Mouse (Mus musculus) right cerebral cortex, adult 2 months (tissue): ENCODE results near the gene Exoc4.
A peak's percentile ranks its signal among the peaks of the same experiment; 100 is the strongest.

ENCODE experiments used
- DNase-seq, 2 experiments: peaks; one replicate each; pipeline ENCODE4 v3.0.0; 2021 to 2022; ENCODE audit warnings: low spot score in 2 of 2

The Exoc4 gene

DNA sequence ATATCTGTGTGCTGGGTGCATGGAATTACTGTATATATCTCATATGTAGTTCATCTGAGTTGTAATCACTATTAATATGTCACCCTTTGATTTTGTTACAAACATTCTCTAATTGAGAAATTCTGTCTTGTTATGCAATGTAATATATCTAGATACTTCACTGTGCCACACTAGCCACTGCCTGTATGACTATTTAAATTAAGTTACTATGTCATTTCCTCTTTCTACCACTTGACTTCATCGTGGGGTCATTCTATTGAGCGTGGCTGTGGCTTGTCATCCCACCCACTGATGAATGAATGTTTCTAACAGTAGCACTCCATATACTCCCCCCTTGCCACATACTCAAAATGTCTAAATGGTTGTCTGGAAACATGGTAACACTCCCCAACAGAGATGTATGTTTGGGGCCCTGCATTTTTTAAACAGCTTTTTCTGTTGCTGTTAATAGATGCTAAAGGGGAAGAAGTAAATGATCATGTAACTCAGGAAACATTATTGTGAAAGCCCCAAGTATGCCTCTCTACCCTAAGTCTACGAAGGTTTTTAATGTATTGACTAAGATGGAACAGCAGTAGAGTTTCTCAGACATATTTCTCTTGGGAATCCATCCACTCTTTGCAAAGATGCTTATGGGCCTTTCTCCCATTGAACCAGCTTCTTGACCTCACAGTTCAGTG is 618.2 kb downstream of the Exoc4 start:
- no peak for DNase-seq

DNA sequence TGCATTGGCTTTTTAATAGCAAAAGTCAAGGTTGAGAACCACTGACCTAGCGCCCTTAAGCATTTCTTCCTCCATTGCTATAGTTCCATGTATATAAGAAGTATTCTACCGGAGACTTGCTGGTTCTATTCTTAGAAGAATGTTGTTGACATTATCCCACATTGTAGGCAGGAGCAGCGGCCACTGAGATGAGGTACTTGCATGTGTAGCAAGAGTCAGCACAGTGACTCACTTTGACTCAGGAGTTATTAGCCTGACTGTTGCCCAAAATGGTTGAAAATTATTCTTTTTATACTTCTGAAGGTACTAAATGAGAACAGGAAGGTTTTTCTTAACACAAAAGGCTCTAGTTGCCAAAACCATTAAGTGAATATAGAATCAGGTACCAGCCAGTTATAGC is 620.4 kb downstream of the Exoc4 start:
- DNase-seq, result no peak

DNA sequence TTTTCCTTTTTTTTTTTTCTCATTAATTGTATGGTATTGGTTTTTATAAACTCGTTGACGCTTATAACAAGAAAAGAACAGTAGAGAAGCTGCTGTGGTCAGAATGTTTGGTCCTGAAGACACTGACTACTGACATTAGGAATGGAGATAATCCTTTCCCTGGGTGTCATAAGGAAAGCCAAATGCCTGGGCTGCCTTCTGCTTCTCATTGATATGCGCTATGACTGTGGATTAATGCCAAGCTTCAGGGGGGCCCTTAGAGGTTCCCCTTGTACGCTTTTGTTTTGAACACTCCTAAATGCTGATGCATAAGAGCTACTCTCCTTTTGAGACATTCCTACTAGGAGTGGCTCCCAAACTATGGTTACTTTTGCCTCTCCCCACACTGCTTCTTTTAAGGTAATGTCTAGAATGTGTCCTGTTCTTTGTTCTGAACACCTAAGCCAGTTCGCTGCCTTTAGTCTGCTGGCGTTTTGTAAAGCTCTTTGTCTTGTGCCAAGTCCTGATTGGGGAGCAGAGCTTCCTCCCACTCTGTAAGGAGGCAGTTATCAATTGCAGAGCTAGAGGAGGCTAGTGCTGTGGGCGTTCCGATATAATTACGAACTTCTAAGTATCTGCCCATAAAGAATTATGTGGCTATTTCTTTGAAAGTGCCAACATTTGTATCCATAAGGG is 621.7 kb downstream of the Exoc4 start:
- DNase-seq, result no peak

DNA sequence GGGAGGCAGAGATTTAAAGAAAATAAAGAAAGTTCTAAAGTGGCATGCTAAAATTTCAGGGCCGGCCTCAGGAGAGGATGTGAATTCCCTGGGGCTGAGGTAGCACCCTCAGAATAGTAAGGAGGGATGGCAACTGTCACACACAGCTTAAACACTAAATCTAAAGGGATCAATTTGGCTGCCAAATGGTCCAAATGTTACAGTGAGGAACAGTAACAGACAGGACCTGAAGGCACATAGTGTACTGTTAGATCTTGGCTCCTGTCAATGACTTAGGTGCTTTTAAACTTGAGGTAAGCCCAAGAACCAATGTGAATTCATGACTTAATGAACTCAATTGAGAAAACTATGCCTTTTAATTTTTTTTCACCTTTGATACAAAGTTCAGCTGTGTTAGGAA is 622.4 kb downstream of the Exoc4 start:
- DNase-seq, result no peak

DNA sequence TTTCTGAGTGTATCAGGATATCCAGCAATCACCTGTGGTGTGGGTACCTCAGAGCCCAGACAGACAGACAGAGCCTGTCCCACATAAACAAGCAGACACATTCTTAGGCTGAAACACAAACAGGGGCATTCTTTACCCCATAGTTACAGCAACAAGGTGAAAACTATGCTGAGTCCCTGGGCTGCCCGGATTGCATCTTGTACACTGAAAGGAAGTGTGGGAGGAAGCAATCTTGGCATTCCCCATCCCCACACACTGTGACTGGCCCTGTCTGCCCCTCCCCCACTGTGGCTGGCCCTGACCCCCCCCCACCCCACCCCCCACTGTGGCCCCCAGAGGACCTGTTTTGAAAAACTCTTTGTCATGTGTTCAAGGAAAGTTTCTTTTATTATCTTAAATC is 623.3 kb downstream of the Exoc4 start:
- no peak for DNase-seq

DNA sequence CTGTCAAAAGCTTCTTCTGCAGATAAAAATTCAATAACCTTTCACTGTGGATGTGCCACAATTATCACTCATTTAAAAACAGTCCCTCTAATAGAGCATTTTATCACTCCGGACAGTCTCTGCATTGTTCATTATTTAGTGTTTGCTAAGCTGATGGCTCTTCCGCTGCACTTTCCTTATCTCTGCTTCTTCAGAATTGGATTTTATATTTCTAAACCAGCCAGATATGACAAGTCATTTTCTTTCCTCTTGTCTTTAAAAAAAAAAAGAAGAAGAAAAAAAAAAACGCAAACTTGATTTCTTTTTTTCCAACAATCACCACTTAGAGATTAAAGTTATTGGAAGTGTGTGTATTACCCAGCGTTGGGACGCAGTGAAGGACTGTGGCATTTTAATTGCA is 624.1 kb downstream of the Exoc4 start:
- no peak for DNase-seq

DNA sequence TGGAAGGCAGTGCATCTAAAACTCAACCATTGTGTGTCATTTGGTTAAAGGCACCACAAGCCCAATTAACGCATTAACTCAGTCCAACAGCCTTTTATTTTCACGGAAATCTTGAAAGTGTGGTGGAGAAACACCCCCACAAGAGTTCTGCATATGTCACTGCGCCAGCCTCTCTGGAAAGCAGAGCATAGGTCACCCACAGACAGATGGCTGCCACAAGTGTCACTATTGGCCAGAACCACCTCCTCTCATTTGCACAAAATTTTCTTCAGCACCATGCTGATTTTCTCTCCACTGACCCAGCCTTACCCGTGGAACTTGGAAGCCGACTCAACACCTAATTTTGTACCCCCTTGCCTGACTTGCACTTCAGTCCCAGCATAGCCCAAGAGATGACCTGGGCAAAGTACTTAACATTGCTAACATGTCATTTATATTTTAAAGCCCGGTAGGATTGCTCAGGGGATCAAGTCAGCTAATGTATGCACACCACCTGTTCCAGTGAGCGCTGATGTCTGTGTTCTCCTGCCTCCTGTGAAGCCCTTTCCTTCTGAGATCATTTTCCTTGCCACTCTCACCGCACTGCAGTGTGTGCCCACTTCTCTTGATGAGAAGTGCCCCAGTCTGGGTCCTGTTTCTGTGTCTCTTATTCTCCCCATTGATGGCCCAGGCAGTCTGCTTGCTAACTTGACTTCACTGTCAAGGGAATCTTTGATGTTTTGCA is 625.6 kb downstream of the Exoc4 start:
- peak in 1 of 2 experiments; percentile 33 for DNase-seq

DNA sequence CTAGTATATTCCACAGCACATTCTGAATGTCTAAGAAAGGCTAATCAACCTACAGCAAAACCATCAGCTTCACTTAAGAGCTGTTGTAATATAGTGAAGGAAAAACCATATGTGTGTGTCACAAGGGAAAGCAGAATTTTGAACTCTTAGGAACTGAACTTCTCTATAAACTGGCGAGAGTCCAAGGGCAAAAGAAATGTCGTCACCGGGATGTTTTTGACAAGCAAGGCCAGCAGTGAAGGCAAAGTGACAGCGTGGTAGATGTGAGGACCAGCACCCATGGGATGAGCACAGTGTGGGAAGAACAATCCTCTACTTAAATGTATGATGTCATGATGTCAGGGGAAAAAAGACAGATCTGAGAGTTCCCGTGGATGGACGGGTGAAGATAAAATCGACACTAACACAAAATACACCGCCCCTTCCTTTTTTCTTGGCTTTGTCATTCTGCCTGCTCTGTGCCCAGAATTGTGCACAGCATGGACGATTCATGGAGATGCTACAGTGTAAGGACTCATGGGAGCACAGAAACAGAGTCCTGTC is 635.3 kb downstream of the Exoc4 start:
- DNase-seq, result no peak

DNA sequence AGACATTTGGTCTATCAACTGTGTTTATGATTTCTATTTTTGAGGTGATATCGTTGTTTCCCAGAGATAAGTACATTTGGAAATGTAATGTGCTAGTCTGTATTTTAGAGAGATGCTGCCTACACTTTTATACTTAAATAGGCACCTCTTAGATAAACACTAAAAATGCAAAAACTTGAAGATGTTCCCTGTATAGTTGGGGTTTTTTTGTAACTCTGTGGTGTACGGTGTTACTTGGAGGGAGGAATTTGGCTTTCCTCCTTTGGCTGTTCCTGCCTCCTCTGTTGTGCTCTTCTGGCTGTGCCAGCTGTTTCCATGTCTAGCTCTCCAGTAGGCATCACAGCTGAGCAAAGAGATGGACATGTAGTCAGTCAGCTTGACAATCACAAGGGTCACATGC is 638.1 kb downstream of the Exoc4 start:
- peak in 1 of 2 experiments; percentile 7 for DNase-seq

DNA sequence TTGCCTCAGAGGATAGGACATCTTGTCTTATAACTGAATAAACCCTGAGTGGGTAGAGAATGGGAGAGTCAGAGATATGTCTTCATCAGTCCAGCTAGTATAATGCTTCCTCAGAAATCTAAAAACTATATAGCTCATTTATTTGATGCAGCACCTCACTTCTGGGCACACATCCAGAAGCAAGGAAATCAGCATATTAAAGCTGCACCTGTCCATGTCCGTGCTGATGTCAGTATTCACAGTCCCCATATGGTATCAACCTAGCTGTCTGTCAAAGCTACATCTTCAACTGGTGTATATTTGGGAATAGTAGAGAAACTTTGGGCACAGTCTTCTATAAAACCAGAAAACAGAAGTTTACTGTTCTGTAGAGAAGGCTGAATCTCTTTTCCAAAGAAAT is 642.0 kb downstream of the Exoc4 start:
- no peak for DNase-seq

DNA sequence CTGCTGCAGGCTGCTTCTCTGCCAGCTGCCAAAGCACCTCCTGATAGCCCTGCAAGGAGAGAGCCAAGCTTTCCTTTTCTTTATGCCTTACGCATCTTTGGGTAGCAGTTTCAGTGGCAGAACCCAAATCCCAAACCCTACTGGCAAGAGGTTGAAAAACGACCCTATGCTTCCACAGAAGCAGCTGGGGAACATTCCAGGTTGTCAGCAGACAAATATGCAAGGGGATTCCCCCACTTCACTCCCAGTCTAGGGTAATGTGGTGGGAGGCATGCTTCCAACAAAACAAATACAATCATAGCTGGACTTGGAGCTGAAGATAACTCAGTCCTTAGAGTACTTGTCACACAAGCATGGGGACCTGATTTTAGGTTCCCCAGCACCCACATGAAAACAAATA is 643.3 kb downstream of the Exoc4 start:
- DNase-seq, result no peak

DNA sequence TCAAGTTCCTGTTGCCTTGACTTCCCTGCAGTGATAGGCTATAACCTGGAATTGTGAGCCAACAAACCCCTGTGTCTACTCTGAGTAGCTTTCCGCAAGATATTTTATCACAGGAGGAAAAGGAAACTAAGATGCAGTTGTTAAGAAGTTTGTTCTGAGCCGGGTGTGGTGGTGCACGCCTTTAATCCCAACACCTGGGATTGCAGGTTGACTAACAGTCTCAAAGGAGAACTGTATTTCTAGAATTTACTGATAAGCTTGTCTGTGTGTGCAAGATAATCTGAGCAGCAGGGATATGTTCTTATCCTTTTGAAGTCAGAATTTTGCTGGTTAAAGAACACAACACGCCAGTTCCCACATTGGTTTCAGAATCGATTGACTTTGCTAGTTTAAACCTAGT is 651.1 kb downstream of the Exoc4 start:
- no peak for DNase-seq

DNA sequence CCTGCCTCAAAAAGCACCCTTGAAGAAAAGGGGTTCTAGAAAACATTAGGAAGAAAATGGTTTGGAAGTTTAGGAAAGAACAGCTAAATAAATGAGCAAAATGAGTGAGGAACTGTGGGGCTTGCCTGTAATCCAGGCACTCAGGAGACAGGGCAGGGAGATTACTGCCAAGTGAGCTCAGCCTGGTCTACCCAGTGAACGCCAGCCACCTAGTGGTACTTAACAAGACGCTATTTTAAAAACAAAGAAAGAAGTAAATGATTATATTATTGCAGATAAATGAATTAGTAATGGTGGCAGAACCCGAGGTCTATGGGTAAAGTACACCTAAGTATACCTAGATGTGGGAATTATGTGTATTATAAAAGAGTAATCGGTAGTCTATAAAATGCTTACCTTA is 651.7 kb downstream of the Exoc4 start:
- DNase-seq, result no peak

DNA sequence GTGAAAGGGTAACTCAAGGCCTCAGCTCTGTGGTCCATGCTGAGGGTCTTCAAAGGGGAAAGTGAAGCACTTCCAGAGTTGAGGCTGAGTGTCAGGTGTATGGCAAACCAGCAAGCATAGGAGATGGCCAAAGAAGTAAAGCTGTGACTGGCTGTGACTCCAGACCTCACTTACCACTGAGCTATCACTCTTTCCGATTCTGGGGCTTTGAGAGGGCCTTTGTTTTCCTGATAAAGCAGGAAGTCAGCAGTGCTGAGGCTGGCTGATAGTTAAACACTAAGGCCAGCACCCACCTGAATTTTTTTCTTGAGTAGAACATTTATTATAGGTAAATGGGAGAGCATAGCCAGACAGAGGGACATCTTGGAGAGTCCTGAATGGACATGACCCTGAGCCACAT is 656.2 kb downstream of the Exoc4 start:
- no peak for DNase-seq

DNA sequence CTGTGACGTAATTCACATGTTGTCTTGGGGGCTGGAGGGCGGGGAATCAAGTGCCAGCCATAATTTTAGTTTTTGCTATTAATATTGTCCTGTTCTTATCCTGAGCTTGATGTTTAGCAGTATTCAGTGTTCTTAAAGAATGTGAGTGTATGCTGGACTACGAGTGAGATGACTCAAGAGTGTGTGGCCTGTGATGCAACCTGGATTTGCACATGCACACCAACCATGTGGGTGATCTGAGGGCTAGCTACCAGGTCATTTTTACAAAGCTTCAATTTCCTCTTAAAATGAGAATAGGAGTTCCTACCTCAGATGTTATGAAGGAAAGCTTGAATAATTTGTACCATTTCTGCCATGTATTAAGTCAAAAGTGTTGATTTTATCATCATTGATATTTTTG is 661.8 kb downstream of the Exoc4 start:
- no peak for DNase-seq

DNA sequence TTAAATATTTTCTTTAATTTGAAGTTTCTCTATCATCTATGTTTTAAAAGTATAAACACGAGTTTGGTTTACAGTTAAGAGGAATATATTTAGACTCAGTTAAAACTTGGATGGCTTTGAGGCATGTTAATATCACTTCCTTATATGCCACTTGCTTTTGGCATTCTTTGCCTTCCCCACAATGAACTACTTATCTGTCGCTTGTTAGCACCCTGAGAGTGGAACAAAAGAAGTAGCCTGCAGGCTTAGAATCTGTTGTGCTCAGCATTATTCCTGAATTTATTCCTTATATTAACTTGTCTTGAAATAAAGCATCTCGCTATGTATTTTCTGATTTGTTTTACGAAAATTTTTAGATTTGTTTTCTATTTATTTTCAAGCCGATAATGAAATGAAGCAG is 664.2 kb downstream of the Exoc4 start:
- no peak for DNase-seq

DNA sequence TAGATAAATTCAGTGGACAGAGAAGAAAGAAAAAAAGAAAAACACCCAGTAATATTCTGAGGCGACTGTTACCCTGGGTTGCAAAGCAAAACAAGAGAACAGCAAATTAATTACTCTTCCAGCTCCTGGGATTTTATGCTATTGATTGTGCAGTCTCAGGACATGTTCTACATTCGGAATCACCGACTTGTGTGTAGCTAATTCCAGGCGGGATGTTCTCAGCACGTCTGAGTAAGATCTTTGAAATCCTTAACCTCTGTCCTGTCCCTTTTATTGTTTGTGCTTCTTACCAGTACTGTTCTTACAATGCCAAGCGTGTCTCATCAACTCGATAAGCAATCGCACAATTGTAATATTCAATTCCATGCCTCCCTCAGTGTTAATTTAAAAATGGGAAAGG is 664.6 kb downstream of the Exoc4 start:
- DNase-seq, result no peak

DNA sequence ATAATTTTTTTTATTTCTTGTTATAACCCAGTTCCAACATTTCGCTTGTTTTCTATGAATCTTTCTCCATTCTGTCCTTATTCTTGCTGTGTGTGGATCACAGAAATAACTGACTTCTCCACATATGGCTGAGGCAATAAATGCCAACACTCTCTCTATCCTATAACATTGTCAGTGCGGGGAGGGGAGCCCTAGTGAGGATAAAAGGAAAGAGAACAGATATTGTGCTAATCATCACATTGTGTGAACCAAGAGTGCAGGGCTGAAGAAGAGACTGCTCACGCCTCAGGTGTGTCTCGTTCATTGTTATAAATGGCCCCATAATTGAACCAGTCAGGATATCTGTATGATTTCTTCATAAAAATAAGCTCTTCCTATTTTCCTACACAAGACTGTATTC is 665.1 kb downstream of the Exoc4 start:
- DNase-seq, result no peak

DNA sequence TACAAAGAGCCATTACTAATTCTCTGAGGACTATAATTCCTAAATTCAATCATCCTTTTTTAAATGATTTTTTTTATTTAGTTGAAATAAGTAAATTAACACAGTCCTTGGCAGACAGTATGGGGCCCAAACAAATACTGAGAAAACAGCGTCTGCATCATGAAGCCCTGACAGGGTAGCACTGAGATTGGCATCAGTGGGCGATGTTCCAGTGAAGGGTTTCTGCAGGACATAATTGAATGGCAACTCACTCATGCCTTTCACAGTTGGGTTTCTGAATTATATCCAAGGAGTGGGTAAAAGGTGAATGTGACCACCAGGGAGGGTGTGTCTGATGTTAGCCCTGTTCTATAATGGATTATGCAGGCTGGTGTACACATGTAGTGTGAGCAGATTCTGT is 674.7 kb downstream of the Exoc4 start:
- DNase-seq, result no peak

DNA sequence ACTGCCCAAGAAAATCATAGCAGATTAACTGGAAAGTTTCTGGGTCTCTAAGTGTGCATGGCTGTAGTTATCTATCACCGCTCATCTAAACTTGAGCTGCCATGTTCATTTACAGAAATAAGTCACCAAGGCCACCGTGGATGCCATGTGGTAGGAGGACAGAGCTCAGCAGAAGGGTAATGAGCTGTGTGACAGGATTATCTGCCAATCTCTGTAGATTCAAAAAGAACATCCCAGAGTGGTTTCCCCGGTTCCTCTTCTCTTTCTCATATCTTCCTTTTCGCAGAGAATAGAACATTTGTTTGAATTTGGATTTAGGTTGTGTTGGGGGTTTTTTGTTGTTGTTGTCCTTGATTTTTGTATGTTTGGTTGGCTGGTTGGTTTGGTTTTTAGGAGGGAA is 676.0 kb downstream of the Exoc4 start:
- no peak for DNase-seq

DNA sequence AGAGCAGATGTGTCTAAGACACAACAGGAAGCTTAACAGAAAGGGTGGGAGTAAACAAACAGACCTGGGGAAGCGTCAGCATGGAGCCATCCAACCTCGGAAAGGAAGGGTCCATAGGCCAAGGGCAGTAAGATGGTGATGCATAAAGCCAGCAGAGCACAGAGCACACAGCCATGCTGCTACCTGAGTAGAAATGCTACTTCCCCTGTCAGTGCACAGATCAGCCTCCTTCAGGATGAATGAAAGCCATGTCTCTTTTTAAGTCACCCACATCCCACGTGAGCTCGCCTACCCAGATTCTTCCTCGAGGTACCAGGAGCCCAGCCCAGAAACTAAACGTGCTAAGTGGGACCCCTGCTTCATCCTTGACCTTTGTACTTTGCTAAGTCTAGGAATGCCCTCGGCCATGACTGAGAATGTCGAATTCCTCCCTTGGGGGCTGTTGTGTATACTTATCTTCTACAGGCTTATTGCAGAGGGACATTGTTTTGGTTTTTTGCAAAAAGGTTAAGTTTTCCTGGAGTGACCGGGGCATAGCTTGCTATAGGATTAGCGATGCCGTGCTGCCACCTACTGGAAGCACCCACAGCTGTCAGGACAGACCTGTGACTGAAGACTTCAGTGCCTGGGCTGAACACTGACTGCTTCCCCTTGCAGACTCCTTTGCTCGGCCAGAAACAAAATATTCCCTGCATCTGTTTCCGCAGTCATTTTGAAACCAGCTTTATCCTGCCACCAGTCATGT is 680.6 kb downstream of the Exoc4 start:
- DNase-seq, result peak; percentile 84
